Comparison of ENCODE assay signal across 9 mouse cellular contexts in genomic region chr7:144940003-144940571, GRCm38 (mm10). TPM values are rescaled to one million over a fixed set of nuclear protein-coding genes. Genes with fewer than 3 reads are reported as not detected.
DNase-seq lines count a peak whose midpoint lies in the region; ATAC-seq lines count a peak whose summit lies in the region.
"Had no signal": no experiment of that assay in that cellular context is flagged by ENCODE, and none has a peak within 500 bp of the region (broad histone marks: within the 10 kb centered on the region; RNA-seq: fewer than 3 reads in every experiment).

No protein-coding gene starts in this region.

- no peak for ATAC-seq in megakaryocyte, adult 5-6 weeks (ENCODE audit: poor library complexity, severe bottlenecking)
- no peak for ATAC-seq in forebrain, embryonic 16.5 days
- no peak for ATAC-seq in intestine, embryonic 16.5 days
- no peak for ATAC-seq in megakaryocyte-erythroid progenitor cell, adult 5-6 weeks (replicated peaks; ENCODE audit: low FRiP score, low TSS enrichment, poor library complexity, severe bottlenecking)

- H3K36me3 ChIP-seq in megakaryocyte, embryonic 14.5 days (replicated peaks; ENCODE audit: low read length): peaks cover 19% of the 10 kb centered on the region
- no peaks in the 10 kb centered on the region for H3K36me3 ChIP-seq in forebrain, embryonic 16.5 days (ENCODE audit: control insufficient read depth, insufficient read depth)
- H3K36me3 ChIP-seq in intestine, embryonic 16.5 days (ENCODE audit: control insufficient read depth, insufficient read depth, low read length): peaks cover 5% of the 10 kb centered on the region; the same call in 1 of the 2 replicates

- H3K9me3 ChIP-seq in megakaryocyte, embryonic 14.5 days: no peaks in the 10 kb centered on the region; the same call in 1 of the 2 replicates
- H3K9me3 ChIP-seq in forebrain, embryonic 16.5 days (ENCODE audit: control insufficient read depth, low read length): no peaks in the 10 kb centered on the region
- no peaks in the 10 kb centered on the region for H3K9me3 ChIP-seq in intestine, embryonic 16.5 days (ENCODE audit: control insufficient read depth, low read length)

- H3K9ac ChIP-seq in forebrain, embryonic 16.5 days (replicated peaks; ENCODE audit: low read depth, low read length): peak overlapping the region; percentile 30; the same call in 1 of the 2 replicates
- H3K9ac ChIP-seq in intestine, embryonic 16.5 days (ENCODE audit: low read depth, low read length): peak overlapping the region; percentile 74

- peak overlapping the region; percentile 56 for H3K27ac ChIP-seq in forebrain, embryonic 16.5 days (ENCODE audit: low read length)
- H3K27ac ChIP-seq in intestine, embryonic 16.5 days (ENCODE audit: low read length): peak overlapping the region; percentile 65

- WGBS in forebrain, embryonic 16.5 days: under 1% methylated on average over 22 of the region's 22 CpGs
- WGBS in intestine, embryonic 16.5 days: 2% methylated on average over 21 of the region's 22 CpGs

- H3K4me2 ChIP-seq in forebrain, embryonic 16.5 days (ENCODE audit: low read length): peak overlapping the region; percentile 92
- peak overlapping the region; percentile 85 for H3K4me2 ChIP-seq in intestine, embryonic 16.5 days (ENCODE audit: low read depth, low read length)

- peaks cover 86% of the 10 kb centered on the region for H3K27me3 ChIP-seq in megakaryocyte, embryonic 14.5 days (replicated peaks)
- peaks cover 40% of the 10 kb centered on the region for H3K27me3 ChIP-seq in forebrain, embryonic 16.5 days (replicated peaks; ENCODE audit: control insufficient read depth, insufficient read depth, low read length)
- peaks cover 6% of the 10 kb centered on the region for H3K27me3 ChIP-seq in intestine, embryonic 16.5 days (replicated peaks; ENCODE audit: control insufficient read depth, insufficient read depth, low read length)

- peaks cover 73% of the 10 kb centered on the region for H3K4me1 ChIP-seq in megakaryocyte, embryonic 14.5 days
- H3K4me1 ChIP-seq in forebrain, embryonic 16.5 days (replicated peaks; ENCODE audit: control insufficient read depth, insufficient read depth, low read length): peaks cover 62% of the 10 kb centered on the region
- H3K4me1 ChIP-seq in intestine, embryonic 16.5 days (ENCODE audit: control insufficient read depth, insufficient read depth, low read length): peaks cover 39% of the 10 kb centered on the region

- H3K4me3 ChIP-seq in megakaryocyte, embryonic 14.5 days (replicated peaks): peak overlapping the region; percentile 94
- H3K4me3 ChIP-seq in forebrain, embryonic 16.5 days (replicated peaks; ENCODE audit: low read length): peak overlapping the region; percentile 57
- H3K4me3 ChIP-seq in intestine, embryonic 16.5 days (ENCODE audit: low read length): peak overlapping the region; percentile 66

- peak; percentile 37 to 40 for DNase-seq in lung, postnatal 4 days
- DNase-seq in urinary bladder, postnatal 25 days (ENCODE audit: low spot score): no peak
- no peak for DNase-seq in spleen, adult 12 weeks (ENCODE audit: low spot score)

RNA-seq across cellular contexts. Expression of gene Ccnd1, which starts 0.4 kb away (rescaled TPM):
- polyA plus RNA-seq in megakaryocyte, embryonic 14.5 days (2012; ENCODE audit: insufficient read depth, low replicate concordance): 12.9 and 17.6 TPM in 2 replicates
- total RNA-seq in megakaryocyte, adult 5-6 weeks (2015): 8.1 and 11.1 TPM in 2 replicates
- total RNA-seq in megakaryocyte, adult 5-6 weeks (2017): 5.2 and 5.5 TPM in 2 replicates
- polyA plus RNA-seq in forebrain, embryonic 16.5 days (2015; fragmentation: Nextera tagmentation; extraction: Ambion mirVana): 31.4 and 40.7 TPM in 2 replicates
- 59.3 and 72.2 TPM in 2 replicates for polyA plus RNA-seq in intestine, embryonic 16.5 days (2015; fragmentation: Nextera tagmentation; extraction: Ambion mirVana)
- 3.8 and 5.3 TPM in 2 replicates for total RNA-seq in megakaryocyte-erythroid progenitor cell, adult 5-6 weeks (2014; fragmentation: Nextera tagmentation)
- total RNA-seq in megakaryocyte-erythroid progenitor cell, adult 5-6 weeks (2017): 5.9 and 6.7 TPM in 2 replicates

RNA-seq across cellular contexts. Expression of gene LTO1, which starts 25.2 kb away (rescaled TPM):
- polyA plus RNA-seq in megakaryocyte, embryonic 14.5 days (2012; ENCODE audit: insufficient read depth, low replicate concordance): 1.3 and 20.1 TPM in 2 replicates
- total RNA-seq in megakaryocyte, adult 5-6 weeks (2015): 13.8 and 14.5 TPM in 2 replicates
- 49.5 and 53.8 TPM in 2 replicates for total RNA-seq in megakaryocyte, adult 5-6 weeks (2017)
- polyA plus RNA-seq in forebrain, embryonic 16.5 days (2015; fragmentation: Nextera tagmentation; extraction: Ambion mirVana): 36.7 and 42.8 TPM in 2 replicates
- 22.7 and 24.4 TPM in 2 replicates for polyA plus RNA-seq in intestine, embryonic 16.5 days (2015; fragmentation: Nextera tagmentation; extraction: Ambion mirVana)
- 21.0 and 40.2 TPM in 2 replicates for total RNA-seq in megakaryocyte-erythroid progenitor cell, adult 5-6 weeks (2014; fragmentation: Nextera tagmentation)
- total RNA-seq in megakaryocyte-erythroid progenitor cell, adult 5-6 weeks (2017): 27.1 and 30.4 TPM in 2 replicates

RNA-seq across cellular contexts. Expression of gene Fgf15, which starts 43.8 kb away (rescaled TPM):
- polyA plus RNA-seq in megakaryocyte, embryonic 14.5 days (2012; ENCODE audit: insufficient read depth, low replicate concordance): 1.3 TPM in 1 of 2 replicates, not detected in the other
- total RNA-seq in megakaryocyte, adult 5-6 weeks (2015): not detected in 2 replicates
- total RNA-seq in megakaryocyte, adult 5-6 weeks (2017): not detected in 2 replicates
- polyA plus RNA-seq in forebrain, embryonic 16.5 days (2015; fragmentation: Nextera tagmentation; extraction: Ambion mirVana): 11.6 and 19.7 TPM in 2 replicates
- polyA plus RNA-seq in intestine, embryonic 16.5 days (2015; fragmentation: Nextera tagmentation; extraction: Ambion mirVana): 0.15 and 0.33 TPM in 2 replicates
- total RNA-seq in megakaryocyte-erythroid progenitor cell, adult 5-6 weeks (2014; fragmentation: Nextera tagmentation): not detected in 2 replicates
- 0.52 and 0.88 TPM in 2 replicates for total RNA-seq in megakaryocyte-erythroid progenitor cell, adult 5-6 weeks (2017)
- total RNA-seq: neutrophil, adult 5-6 weeks had no signal

Comparison
In these comparisons a context has a peak if more than half of its experiments do, and no peak if none do; other contexts are left out.
1. DNase-seq: peak in lung, postnatal 4 days (2 of 2); none in urinary bladder, postnatal 25 days (single experiment) and spleen, adult 12 weeks (single experiment).
2. Peak in every context shown above with its lines, with median percentiles within 50 percentile points of each other: H3K4me3 ChIP-seq.